Mouse (Mus musculus) G1E (cell line): ENCODE measurements around the gene Flvcr2.

Source experiments
- CTCF ChIP-seq: IDR thresholded peaks from 2 replicates; pipeline ENCODE4 v1.5.1; 2012; ENCODE audit warnings: low read depth, low read length, inconsistent platforms, mixed read lengths
- TAL1 ChIP-seq: conservative IDR thresholded peaks from 2 replicates; pipeline ENCODE4 v1.6.1; 2012; ENCODE audit warnings: low read depth, low read length, inconsistent platforms, mixed read lengths

DNA sequence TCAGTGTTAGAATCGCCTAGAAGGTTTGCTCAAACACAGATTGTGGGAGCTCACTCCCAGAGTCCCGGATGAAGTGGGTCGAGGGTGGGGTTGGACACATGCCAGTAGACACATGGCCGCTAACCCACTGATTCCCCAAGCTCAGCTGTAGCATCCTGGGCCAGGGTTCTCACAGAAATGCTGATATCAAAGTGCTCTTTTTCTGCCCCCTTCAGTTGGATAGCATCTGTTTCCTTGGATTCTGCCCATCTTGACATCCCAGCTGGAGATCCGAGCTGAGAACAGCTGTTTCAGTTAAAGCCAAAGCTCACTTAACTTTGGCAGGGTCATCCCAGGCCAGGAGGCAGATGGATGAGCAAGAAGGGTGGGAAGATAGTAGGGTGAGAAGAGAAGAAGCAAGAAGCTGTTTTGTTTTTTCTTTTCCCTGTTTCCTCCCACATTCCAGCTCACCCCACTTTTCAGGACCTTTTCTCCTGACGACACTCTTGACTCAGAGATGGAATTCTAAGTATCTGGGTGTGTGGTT is 46.5 kb downstream of the Flvcr2 start:
- TF ChIP-seq TAL1 (no peak), CTCF (no peak)
